Mouse (Mus musculus) right cerebral cortex, postnatal 10 days (tissue): ENCODE measurements around the gene Actn2.

Experiments used
- DNase-seq, 2 experiments: peaks; one replicate each; pipeline ENCODE4 v3.0.0; 2021; ENCODE audit warnings: low spot score in 2 of 2

Actn2 gene

GRCm38 (mm10) chr13:12340183-12340975 is at the start of gene Actn2:
Actn2 (minus strand) TSS chr13:12340760.
- peak; percentile 87 to 90 for DNase-seq

GRCm38 (mm10) chr13:12386286-12386685 is 45.7 kb upstream of the Actn2 start:
- DNase-seq, result peak in 1 of 2 experiments; percentile 43

- no peak for DNase-seq
These were observed 44.2 kb upstream of the Actn2 start for GRCm38 (mm10) chr13:12384796-12385195.

GRCm38 (mm10) chr13:12376778-12377177 is 36.2 kb upstream of the Actn2 start:
- no peak for DNase-seq

GRCm38 (mm10) chr13:12372755-12373154 is 32.2 kb upstream of the Actn2 start:
- no peak for DNase-seq

- DNase-seq, result no peak
These were observed 29.4 kb upstream of the Actn2 start for GRCm38 (mm10) chr13:12369930-12370329.

- DNase-seq, result no peak
These were observed 28.6 kb upstream of the Actn2 start for GRCm38 (mm10) chr13:12369041-12369621.

GRCm38 (mm10) chr13:12361486-12361885 is 20.9 kb upstream of the Actn2 start:
- DNase-seq, result no peak

- no peak for DNase-seq
These were observed 17.0 kb upstream of the Actn2 start for GRCm38 (mm10) chr13:12357554-12357953.

- DNase-seq, result no peak
These were observed 15.6 kb upstream of the Actn2 start for GRCm38 (mm10) chr13:12356184-12356583.

GRCm38 (mm10) chr13:12349197-12349824 is 8.8 kb upstream of the Actn2 start:
- no peak for DNase-seq

GRCm38 (mm10) chr13:12346837-12347236 is 6.3 kb upstream of the Actn2 start:
- no peak for DNase-seq

GRCm38 (mm10) chr13:12341447-12341846 is 887 bp upstream of the Actn2 start:
- no peak for DNase-seq

GRCm38 (mm10) chr13:12339446-12339845 is 1.1 kb downstream of the Actn2 start:
- no peak for DNase-seq

GRCm38 (mm10) chr13:12337752-12338151 is 2.8 kb downstream of the Actn2 start:
- no peak for DNase-seq

GRCm38 (mm10) chr13:12334016-12334415 is 6.5 kb downstream of the Actn2 start:
- peak; percentile 92 to 94 for DNase-seq

GRCm38 (mm10) chr13:12331528-12331927 is 9.0 kb downstream of the Actn2 start:
- DNase-seq, result no peak

GRCm38 (mm10) chr13:12328392-12328791 is 12.2 kb downstream of the Actn2 start:
- DNase-seq, result no peak

GRCm38 (mm10) chr13:12327577-12327976 is 13.0 kb downstream of the Actn2 start:
- DNase-seq, result no peak

- no peak for DNase-seq
These were observed 17.4 kb downstream of the Actn2 start for GRCm38 (mm10) chr13:12323076-12323625.

- no peak for DNase-seq
These were observed 20.4 kb downstream of the Actn2 start for GRCm38 (mm10) chr13:12320148-12320547.

- no peak for DNase-seq
These were observed 22.5 kb downstream of the Actn2 start for GRCm38 (mm10) chr13:12318017-12318416.
